Mouse (Mus musculus) adrenal gland, postnatal 36 days (tissue): ENCODE measurements around the gene Gm7075. TPM values are rescaled to one million over a fixed set of nuclear protein-coding genes. Genes with fewer than 3 reads are reported as not detected.
"Not testable (repeated sequence)": the region's sequence is repeated elsewhere in the genome, so short reads cannot be mapped to it uniquely, and the experiment has no call there.

Experiments
- DNase-seq, 2 experiments: peaks; one replicate each; pipeline ENCODE4 v3.0.0; 2021; ENCODE audit warnings: mixed read lengths in 1 of 2
- total RNA-seq, 2 experiments: library from RNA; stranded (reverse); gene quantifications; 2 replicates each; pipeline ENCODE4 v1.2.3; 2021

Gm7075 gene
- total RNA-seq, 2 experiments from 2014 or later: not detected

GRCm38 (mm10) chr10:63422736-63422992 lies 1.1 kb upstream of the Gm7075 start:
- DNase-seq: no peak

GRCm38 (mm10) chr10:63417061-63417460 lies 4.5 kb downstream of the Gm7075 start:
- no peak for DNase-seq

DNA sequence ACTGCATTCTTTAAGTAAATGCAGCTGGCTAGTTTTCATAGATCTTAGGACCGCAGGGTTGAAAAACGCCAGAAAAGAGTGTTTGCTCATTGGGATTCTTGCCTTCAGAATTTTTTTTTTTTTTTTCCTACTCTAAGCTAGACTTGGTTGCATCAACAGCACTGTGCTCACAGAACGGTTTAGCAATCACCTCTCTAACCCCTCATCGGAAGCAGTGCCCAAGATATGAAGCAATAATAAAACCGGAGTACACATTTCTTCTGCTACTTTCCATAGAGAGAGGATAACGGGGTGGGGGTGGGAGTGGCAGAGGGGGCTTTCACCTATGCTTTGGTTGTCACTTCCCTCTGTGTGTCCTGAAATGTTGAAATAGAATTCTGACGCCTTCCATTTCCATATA lies 5.7 kb downstream of the Gm7075 start:
- no peak for DNase-seq

GRCm38 (mm10) chr10:63415287-63415686 lies 6.3 kb downstream of the Gm7075 start:
- DNase-seq: no peak

- DNase-seq: no peak
These were observed 8.8 kb downstream of the Gm7075 start for GRCm38 (mm10) chr10:63412756-63413155.

DNA sequence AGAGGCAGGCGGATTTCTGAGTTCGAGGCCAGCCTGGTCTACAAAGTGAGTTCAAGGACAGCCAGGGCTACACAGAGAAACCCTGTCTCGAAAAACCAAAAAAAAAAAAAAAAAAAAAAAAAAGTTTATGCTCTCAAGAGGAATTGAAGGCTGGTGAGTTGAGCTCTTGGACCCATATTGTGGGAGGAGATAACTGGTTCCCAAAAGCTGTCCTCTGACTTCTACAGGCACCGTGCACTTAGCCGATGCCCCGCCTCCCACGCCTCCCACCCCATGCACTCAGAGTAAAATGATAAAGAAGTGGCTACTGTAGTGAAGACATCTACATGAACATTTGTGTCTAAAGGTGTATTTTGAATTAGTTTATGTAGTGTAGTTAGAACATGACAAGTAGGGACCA lies 9.9 kb downstream of the Gm7075 start:
- not testable (repeated sequence) for DNase-seq

DNA sequence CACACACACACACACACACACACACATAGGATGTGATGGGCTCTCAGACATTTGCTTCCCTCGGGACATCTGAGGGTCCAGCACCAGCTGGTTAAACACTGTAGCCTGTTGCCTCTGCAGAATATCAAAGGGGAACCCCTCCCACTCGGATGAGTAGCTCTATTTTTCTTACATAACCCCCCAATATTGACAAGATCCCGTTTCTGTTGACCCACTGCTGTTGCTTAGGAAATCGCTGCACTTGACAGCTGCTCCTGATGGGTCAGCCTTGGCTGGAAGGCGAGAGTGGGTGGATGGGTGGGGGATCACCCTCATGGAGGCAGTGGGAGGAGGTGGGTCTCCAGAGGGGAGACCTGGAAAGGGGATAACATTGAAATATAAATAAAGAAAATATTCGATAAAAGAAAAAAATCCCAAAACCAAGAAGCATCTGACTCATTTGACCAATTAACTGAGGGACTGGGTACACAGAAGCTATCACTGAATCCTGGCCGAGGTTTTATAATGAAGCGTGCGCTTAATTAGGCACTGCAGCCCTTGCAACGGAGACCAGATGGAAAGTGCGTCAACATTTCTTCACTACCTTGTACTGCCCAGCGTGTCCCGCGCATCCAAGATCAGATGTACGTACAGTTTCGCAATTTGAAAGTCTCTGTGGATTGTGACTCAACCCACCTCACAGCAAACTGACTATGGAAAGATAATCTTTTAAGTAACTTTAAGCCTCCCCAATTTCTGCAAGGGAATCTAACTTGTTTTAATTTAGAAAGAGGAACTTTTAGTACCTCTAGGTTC lies 11.2 kb downstream of the Gm7075 start:
- DNase-seq: no peak

GRCm38 (mm10) chr10:63403636-63404035 lies 18.0 kb downstream of the Gm7075 start:
- DNase-seq: no peak

GRCm38 (mm10) chr10:63402731-63403504 lies 18.7 kb downstream of the Gm7075 start:
- DNase-seq: no peak

DNA sequence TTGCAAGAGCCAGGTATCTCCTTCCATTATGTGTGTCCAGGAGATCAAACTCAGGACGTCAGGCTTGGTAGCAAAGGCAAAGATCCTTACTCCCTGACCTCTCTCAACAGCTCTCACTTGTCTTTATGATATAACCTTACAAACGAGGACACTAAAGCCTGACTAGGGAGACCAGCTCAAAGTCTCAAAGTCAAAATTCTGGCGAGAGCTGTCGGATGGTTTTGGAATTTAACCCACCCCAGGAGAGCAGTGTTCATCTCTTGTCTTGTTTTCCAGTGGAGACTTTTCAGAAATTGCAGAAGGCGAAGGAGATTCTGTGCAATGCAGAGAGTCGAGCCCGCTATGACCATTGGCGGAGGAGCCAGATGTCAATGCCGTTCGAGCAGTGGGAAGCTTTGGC lies 24.6 kb downstream of the Gm7075 start:
- no peak for DNase-seq

GRCm38 (mm10) chr10:63388948-63389347 lies 32.6 kb downstream of the Gm7075 start:
- no peak for DNase-seq

- DNase-seq: peak in 1 of 2 experiments; percentile 9
These were observed 34.6 kb downstream of the Gm7075 start for GRCm38 (mm10) chr10:63386991-63387390.

DNA sequence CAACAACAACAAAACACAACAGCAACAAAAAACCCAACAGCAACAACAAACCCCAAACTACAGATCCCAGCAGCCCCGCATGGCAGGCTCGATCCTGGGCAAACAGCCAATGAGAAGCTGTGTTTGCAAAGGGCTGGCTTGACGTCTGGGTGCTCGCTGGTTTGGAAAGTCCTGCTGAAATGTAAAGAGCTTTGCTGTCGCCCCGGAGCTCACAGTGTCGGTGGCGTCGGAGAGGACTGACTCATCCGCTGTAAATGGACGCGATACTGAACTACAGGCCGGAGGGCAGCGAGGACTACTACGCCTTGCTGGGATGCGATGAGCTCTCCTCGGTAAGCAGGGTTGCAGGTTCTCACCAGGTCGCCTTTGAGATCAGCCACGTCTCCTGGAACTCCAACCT lies 35.1 kb downstream of the Gm7075 start:
- DNase-seq: peak; percentile 84 to 89

- not testable (repeated sequence) for DNase-seq
These were observed 35.7 kb downstream of the Gm7075 start for GRCm38 (mm10) chr10:63385897-63386296.

DNA sequence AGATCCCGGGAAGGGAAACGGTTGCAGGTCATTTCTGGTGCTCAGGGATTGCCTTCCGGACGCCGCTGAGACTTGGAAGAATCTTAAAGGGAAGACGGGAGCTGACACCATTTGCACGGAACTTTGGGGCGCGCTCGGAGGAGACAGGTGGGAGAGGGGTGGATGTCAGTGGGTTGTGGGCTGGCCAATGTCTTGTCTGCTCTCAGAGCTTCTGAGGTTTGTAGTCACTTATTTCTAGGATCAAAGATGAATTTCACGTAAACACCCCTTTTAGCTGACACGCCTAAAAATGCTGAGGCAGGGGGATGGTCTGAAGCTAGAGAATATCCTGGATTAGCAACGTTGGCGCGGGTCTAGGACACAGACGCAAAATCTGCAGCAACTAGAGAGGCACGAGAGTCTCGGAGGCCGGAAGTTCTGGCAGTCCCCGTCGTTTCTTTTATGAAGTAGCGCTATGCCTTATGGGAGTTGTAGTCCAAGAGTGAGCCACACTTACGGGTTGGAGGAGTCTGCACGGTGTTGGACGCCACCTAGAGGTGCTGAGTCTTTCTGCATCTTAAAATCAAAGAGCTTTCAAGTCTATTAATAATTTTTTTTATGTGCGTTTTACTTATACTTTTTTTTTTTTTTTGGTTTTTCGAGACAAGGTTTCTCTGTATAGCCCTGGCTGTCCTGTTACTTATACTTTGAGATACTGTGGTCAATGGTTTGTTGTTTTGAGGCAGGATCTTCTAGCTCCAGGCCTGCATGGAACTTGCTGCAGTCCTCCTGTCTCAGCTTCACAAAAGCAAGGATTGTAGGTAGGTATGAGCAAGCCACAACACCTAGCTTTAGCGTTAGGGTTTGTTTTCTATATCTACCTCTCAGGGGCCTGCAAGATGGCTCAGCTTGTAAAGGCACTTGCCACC lies 39.0 kb downstream of the Gm7075 start, which contains the start of gene Dnajc12:
Gene Dnajc12, plus strand, starts transcription at position 72 of the 908 bp plus-strand sequence.
- peak; percentile 76 to 86 for DNase-seq

DNA sequence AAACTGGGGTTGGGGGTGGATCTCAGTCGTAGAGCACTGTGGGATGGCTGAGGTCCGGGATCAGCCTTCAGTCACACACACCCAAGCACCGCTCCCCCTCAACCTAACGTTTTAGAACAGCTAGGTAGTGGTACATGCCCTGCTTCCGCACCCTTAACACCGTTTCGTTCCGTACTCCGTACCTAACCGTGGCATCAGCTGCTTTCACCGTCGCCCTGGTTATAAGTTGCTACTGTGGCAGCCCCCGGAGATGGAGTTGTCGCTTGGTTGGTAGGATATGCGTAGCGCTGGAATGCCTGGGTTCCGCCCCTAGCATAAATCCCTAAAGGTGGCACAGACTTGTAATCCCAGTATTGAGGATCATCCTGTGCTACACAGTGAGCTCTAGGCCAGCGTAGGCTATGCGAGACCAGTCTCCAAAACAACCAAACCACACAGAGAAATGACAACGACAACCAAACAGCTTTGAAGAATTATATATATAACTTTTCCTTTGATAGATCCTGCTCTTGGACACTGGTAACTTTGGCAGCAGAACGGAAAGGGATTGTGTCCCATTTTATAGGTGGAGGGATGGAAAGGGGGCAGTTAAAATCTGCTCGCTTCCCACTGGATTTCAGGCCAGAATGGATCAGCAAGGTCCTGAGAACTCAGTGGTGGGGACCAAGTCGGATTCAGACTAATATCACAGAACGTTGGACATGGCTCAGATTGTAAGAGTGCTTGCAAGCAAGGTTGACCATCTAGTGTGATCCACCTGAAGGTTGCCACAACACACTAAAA lies 39.9 kb downstream of the Gm7075 start, which contains the start of gene Sirt1:
Gene Sirt1, minus strand, starts transcription at position 207 of the 783 bp plus-strand sequence.
- no peak for DNase-seq

GRCm38 (mm10) chr10:63378948-63379680 lies 42.5 kb downstream of the Gm7075 start:
- no peak for DNase-seq

- peak; percentile 39 to 54 for DNase-seq
These were observed 44.1 kb downstream of the Gm7075 start for GRCm38 (mm10) chr10:63377468-63377867.

DNA sequence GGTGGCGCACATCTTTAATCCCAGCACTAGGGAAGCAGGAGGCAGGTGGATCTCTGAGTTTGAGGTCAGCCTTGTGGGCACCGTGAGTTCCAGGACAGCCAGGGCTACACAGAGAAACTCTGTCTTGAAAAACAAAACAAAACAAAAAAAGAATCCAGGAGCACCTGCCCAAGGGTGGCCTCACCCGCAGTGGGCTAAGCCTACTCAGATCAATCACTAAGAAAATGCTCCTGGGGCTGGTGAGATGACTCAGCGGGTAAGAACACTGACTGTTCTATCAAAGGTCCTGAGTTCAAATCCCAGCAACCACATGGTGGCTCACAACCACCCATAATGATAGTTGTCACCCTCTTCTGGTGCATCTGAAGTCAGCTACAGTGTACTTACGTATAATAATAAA lies 45.3 kb downstream of the Gm7075 start:
- DNase-seq: no peak
